Mouse (Mus musculus): ENCODE measurements around the gene Thap8.
A peak's percentile ranks its signal among the peaks of the same experiment; 100 is the strongest.
"Not testable (repeated sequence)": the region's sequence is repeated elsewhere in the genome, so short reads cannot be mapped to it uniquely, and the experiment has no call there.

Thap8 gene

DNA sequence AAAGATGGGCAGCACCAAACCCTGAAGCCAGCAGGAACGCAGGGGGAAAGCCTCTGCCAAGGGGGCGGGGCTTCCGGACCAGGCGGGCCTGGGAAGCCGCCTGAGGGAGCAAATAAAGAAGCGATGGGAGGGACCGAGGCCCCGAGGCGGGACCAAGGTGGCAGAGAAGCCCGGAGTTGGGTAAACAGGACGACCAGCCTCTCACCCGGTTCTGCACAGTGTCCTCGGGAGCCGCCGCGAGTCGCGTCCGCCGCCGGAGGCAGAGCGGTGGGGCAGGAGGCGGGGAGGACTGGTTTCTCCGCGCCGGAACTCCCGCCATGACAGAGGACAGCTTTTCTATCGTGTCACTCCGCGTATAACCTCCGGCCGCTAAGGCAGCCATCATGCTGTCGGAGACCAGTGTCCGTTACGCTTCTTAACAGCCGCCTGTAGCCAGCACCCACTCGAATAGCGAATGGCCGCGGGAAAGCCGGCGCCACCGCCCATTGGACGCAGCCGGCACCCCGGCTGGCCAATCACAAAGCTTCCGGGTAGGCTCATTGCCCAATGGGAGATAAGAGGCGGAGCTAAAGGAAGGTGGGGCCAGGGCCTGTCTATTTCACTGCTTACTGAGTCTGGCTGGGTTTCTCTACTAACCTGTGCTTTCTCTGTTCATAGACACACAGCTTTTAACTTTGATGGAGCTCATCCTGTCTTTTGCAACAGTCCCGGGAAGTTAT is at the start of gene Thap8, which contains the start of gene Wdr62:
Gene Thap8 (plus strand): TSS at position 144 of the 719 bp plus-strand sequence.
Gene Wdr62 (minus strand): TSS at position 469 of the 719 bp plus-strand sequence.
- DNase-seq, result peak; percentile 92

DNA sequence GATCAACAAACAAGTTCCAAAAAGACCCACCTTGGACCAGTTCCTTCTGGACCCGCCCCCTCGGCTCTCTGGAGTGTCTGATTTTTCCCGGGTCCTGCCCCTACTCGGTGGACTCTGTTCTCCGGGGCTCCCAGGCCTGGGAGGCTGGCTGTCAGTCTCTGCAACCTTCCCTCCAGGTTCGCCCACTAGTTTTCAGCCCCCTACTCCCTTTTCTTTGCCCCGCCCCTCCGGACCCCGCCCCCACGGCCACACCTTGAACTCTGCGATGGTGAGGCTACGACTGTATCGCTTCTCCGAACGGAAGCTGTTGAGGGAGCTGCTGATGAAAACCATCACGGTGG is 48.6 kb upstream of the Thap8 start:
- DNase-seq, result no peak

DNA sequence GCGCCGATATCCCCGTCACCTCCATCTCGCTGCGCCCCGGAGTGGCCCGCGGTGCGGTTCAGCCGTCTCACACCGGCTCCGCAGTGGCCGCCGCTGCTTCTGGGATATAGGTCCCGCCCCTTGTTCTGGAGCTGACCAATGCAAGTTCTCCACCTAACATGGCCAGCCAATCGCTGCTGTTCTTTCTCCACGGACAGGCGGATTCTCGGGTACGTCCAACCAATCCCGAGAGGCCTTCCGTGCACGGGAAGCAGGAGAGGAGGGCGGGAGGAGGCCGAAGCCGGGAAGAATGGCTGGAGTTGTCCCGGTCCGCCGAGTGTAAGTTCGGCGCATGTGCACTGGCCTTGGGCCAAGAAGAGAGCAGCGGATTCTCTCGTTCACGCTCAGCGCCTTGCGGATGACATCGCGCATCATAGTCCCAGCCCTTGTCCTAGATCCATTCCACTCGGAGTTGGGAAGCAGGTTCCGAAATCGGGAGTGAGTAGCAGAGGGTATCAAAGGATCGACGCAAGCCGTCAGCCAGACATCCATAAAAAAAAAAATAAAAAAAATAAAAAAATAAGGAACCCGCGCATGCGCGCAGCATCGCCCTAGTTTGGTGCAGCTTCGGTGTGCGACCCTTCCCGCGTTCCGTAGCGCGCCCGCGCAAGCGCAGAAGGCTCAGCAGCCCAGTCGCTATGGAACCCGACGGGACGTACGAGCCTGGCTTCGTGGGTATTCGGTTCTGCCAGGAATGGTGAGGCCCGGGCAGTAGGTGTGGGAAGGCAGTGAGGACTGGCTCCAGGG is 48.0 kb upstream of the Thap8 start, which contains the start of the genes Polr2i and Tbcb:
Gene Polr2i (plus strand): TSS at position 280 of the 786 bp plus-strand sequence.
Gene Tbcb (minus strand): TSS at position 604 of the 786 bp plus-strand sequence.
- DNase-seq, result peak; percentile 99

DNA sequence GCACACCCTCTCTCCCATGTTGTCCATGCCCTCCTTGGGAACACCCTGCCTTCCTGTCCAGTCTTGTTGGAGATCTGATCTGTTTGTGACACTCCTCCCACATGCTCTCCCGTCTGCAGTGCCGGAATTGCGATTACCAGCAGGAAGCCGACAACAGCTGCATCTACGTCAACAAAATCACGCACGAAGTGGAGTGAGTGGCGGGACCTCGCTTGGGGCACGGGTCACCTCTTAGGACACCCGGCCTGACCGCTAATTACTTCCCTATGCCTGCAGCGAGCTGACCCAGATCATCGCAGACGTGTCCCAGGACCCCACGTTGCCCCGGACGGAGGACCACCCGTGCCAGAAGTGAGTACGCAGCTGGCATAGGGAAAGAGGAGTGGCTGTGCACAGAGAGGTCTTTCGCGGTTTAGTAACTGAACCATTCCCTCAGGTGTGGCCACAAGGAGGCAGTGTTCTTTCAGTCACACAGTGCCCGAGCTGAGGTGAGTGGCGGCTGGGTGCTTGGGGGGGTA is 47.2 kb upstream of the Thap8 start:
- DNase-seq, result peak; percentile 81

DNA sequence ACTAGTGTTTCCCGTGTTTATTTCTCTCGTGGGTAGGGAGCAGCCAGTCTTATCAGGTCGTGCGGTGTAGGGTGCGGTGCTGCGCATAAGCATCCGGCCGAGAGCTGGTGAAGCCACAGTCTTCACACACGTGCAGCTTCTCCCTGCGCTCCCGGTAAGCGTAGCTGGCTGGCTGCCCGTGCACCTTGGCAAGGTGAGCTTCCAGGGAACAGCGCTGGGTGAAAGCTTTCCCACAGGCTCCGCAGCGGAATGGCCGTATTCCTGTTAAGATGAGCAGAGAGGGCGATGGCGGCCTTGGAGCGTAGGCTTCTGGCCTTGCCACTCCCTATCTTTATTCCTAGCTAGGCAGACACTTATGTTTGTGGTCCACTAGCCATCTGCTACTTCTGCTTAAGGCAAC is 46.5 kb upstream of the Thap8 start:
- peak; percentile 64 for DNase-seq

DNA sequence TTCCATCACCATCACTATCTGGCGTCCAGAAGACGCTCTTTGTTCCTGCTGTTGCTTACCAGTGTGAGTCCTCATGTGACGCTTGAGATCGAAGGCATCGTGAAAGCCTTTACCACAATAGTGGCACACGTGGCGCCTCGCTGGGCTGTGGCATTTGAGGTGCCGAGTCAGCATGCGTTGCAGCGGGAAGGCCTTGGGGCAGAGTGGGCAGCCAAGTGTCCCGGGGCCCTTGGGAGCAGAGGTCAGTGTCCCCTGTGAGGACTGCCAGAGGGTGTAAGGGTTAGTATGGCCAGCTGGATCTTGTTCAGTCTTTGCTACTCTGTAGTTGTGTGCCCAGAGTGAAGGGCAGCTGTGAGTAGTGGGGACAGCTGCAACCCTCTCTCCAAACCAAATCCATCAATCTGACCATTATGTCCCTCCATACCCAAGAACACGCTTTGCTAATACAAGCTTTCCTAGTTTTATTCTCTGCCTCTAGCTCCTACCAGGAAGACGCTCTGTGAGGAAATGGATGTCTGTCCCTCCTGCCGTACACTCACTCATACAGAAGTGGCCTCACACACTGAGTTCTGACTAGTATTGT is 45.5 kb upstream of the Thap8 start:
- DNase-seq, result no peak

DNA sequence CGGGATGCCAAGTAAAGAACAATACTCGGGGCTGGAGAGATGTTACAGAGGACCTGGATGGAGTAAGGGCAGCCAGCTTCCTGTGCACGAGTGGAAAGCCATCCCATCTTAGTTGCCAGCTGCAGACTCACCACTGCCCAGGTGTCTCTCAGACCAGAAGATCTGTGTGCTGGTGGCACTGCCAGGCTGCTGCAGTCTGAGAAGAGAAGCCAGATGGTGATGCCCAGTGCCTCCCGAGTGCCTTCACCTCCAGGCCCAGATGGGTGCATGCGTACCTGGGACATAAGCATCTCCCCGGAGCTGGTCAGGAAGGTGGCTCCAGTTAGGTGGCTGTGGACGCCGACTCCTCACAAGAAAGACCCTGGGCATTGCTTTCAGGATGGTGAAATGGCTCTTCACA is 44.8 kb upstream of the Thap8 start:
- no peak for DNase-seq

DNA sequence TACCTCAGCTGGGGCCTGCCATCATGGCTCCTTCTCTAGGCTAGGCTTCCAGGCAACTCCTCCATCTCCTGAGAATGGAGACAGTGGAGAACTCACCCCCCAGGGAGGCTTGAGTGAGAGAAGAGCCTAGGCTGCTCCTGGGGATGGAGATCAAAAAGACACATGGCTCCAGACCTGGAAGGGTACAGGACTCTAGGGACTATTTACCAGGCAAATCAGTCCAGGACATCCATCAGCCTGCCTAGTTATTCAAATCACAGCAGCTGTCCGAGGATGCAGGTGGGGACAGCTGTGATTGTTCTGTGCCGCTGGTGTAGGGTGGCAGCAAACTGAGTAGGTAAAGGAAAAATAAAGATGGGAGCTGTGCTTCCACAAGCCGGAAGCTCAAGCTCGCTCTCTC is 44.3 kb upstream of the Thap8 start, which contains the start of gene Ovol3:
Gene Ovol3 (minus strand): TSS at position 101 of the 400 bp plus-strand sequence.
- DNase-seq, result no peak

DNA sequence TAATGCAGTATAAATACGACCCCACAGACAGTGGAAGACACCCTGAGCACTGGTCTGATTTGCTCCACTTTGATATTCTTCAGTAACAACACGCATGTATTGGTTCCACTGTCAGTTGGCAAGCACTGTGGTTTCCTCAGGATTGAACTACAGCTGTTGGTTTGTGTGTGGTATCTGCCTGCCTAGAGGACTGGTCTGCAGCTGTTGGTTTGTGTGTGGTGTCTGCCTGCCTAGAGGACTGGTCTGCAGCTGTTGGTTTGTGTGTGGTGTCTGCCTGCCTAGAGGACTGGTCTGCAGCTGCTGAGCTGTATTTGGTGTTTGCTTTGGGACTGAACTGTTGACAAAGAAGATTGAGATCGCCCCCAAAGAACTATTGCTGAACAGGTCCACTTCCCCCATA is 42.5 kb upstream of the Thap8 start:
- DNase-seq, result not testable (repeated sequence)

DNA sequence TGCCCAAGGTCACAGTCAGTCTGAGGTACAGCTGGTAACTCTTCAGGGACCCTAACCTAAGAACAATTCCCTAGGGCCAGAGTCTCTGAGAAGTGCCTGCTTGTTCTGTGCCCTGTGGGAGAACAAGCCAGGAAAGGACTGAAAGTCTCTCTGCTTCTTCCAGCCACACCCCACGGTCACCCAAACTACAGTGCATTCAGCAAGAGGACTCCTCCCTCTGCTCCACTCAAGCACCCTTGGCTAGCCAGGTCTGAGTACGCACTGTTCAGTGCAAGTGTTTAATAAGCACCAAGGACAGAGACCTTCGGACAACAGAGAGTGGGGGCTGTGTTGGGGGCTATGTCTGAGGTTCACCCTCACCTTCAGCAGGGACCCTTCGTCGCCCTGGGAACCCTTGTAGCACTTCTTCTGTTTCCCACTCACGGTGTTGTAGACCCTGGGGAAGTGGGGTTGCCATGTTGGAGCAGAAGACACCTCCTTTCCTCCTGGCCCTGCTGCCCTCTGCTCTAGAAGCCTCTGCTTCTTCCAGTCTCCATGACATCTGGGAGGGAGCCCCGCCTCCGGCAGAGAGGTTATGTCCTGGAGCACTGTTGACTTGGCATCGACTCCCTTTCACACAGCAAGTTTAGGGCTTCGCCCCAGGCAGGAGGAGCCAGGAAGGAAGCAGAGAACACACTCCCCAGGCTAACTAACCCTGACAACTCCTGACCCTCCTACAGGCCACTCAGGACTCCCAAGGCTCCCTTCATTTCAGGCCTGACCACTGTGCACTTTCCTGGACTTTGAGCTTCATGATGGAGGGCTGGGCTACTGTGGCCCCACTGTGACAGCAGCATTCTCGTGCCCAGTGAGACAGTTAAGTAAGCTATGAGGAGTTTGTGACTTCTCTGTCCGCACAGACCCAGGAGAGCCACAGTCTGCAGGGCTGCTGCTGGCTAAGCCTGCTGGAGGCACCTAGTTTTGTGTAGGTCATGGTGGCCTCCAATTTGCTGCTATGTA is 27.6 kb upstream of the Thap8 start:
- no peak for DNase-seq

DNA sequence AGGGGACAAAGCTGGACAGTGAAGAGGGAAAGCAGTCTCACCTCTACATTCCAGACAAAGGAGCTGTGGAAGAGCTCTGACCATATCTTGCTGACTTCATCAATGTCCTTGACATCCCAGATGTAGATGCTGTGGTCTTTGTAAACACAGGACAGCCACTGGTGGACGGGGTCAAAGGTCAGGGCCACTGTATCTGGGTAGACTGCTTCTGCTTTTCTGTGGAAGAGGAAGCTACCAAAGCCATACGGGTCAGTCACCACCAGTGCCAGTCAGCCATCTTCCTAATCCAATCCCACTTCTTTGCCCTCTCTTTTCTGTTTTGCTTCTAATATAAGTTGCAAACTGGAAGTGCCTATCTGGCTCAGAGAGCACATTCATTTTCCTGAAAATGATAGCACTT is 14.9 kb upstream of the Thap8 start:
- DNase-seq, result no peak

DNA sequence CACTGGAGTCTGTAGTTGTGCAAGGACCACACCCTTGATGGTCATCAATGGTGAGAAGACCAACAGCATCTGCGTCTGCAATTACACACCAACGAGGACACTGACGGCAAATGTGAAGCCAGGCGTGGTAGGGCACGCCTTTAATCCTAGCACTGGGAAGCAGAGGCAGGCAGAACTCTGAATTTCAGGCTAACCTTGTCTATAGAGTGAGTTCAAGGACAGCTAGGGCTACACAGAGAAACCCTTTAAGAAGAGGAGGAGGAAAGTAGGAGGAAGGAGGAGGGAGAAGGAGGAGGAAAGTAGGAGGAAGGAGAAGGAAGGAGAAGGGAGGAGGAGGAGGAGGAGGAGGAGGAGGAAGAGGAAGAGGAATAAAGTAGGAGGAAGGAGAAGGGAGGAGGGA is 14.4 kb upstream of the Thap8 start:
- no peak for DNase-seq

DNA sequence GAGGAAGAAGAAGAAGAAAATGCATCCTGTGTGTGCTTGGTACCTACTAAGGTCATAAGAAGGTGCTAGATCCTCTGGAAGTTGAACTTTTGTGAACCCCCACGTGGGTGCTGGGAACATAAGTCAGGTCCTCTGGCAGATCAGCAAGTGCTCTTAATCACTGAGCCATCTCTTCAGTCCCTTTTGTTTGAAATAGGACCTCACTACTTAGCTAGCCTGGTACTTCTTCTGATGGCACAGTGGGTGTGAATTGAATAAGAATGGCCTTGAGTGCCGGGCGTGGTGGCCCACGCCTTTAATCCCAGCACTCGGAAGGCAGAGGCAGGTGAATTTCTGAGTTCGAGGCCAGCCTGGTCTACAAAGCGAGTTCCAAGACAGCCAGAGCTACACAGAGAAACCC is 14.0 kb upstream of the Thap8 start:
- no peak for DNase-seq

DNA sequence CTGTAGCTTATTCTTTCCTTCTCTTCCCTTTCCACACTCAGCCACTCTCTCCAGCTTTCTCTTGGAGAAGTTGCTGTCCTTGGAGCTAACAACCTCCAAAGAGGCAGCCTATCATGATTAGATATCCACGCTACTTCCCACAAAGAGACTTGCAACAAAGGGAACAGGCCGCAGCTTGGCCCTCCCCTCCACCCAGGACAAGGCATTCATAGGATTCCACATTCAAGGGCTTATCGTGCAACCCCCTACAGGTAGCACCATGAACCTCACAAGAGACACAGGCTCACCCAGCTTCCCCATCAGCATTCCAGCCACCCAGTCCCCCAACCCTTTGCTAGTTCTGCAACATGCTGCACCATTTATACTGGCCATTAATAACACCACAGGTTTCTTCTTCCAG is 13.1 kb upstream of the Thap8 start:
- DNase-seq, result no peak

DNA sequence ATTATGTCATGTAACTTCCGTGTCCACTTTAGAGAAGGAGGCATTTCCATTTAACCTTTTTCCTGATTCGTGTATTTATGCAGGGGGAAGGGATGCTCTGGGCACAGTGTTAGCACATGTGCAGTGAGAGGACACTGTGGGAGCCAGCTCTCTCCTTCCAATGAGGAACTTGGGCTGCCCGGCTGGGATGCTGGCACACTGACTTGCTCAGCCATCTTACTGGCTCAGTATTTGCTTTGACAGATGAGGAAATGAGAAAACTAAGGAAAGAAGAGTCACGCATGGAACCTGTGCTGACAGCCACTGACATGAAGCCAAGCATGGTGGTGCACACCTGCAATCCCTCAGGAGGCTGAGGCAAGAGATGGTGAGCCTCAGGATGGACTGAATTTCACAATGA is 10.3 kb upstream of the Thap8 start:
- no peak for DNase-seq

DNA sequence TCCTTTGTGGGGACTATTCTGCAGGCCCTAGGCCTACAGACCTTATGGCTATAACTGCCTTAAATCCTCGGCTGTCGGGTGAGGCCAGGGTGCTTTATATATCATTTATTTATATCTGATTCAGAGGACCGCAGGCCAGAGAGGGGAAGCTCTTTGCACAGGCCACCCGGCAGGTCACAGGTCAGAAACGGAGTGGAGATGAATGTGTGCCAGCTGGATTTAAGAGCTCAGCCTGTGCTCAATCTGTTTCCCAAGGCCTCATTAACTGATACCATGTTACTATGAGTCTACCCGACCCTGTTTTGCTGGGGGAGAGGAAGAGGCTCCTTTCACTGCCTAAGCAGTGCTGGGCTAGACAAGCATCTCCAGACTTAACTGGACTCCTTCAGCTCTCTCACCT is 5.5 kb upstream of the Thap8 start:
- DNase-seq, result no peak

DNA sequence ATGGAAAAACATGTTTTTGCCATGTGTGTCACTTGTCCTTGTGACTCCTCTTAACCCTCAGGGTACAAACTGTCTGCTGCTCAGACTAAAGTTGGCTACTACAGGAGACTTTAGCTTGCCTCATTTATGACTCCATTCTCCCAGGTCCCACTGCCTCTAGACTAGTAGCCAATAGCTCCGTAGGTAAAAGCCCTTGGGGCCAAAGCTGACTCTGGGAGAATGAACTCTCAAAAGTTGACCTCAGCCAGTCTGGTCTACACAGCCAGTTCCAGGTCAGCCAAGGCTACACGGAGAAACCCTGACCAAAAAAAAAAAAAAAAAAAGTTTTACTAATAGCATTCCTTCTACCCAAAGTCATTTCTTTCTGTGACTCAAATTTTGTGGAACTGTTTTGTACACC is 983 bp upstream of the Thap8 start:
- DNase-seq, result peak; percentile 27

DNA sequence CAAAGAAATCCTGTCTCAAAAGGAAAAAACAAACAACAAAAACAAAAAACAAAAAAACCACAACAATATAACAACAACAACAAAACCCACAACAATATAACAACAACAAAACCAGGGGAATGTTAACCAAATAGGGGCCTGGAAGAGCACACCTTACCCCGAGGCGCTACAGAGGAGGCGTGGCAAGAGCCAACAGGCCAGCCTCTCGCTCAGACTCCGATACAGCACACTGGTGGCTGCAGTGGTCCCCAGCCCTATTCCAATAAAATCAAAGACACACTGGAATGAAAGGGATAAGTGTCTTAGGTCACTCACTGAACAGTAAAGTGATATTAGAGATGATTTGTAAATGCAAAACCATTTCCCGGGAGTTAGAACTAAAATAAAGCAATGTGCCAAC is 358 bp upstream of the Thap8 start:
- no peak for DNase-seq

DNA sequence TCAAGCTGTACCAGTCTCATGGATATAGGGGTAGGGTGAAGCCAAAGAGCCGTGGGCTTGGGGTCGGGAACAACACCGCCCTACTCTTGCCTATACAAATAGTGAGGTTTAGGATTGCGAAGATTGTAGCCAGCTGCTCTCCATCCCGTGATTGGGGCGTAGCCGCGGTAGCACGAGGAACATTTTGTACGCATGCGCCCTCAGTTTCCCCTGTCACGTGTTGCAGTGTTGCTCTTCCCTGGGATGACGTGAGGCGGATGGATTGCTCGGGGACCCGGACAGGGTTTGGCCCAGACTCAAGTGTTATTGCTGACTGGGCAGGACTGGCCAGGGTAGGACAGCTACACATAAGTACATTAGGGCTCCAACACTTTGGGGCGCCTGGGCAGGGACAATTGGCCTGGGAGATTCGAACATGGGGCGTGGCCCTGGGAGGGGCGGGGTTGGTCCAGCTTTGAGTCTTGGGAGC is 810 bp downstream of the Thap8 start:
- peak; percentile 90 for DNase-seq

DNA sequence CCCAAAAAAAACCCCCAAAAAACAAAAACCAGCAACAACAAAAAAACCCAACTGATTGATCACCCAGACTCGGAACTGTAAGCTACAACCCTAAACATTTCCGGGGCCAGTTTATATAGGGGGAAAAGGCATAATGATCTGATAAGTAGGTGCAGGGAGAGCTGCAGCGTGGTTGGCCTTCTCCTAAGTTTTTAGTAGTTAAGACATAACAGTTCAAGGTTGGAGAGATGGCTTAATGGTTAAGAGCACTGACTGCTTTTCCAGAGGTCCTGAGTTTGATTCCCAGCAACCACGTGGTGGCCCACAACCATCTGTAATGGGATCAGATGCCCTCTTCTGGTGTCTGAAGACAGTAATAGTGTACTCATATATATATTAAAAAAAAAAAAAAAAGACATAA is 1.6 kb downstream of the Thap8 start:
- peak; percentile 37 for DNase-seq

DNA sequence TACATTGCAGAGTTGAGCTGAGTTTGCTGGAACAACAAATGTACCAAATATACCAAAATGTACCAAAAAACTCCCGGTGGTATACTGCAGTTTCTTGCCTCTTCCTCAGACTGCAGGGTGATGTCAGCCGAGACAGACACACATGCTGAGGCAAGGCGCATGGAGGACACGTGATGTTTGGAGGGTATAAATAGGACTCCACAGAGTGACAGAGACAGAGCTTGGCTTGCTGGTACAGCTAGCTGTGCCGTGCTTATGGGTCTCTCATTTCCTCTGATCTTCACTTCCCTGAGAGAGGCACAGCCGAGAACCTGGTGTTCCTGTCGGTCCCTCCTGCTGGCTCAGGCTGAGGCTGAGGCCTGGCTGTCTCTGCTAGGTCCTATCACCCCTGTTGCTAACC is 2.8 kb downstream of the Thap8 start:
- DNase-seq, result peak; percentile 36
